In genomic region chr2:62706313-62706712, GRCm38 (mm10) we compare ENCODE assay signal across 28 mouse cellular contexts. TPM values are rescaled to one million over a fixed set of nuclear protein-coding genes. Genes with fewer than 3 reads are reported as not detected.
DNase-seq lines count a peak whose midpoint lies in the region; ATAC-seq and TF ChIP-seq lines count a peak whose summit lies in the region.
"Had no signal": no experiment of that assay in that cellular context is flagged by ENCODE, and none has a peak within 500 bp of the region (broad histone marks: within the 10 kb centered on the region; RNA-seq: fewer than 3 reads in every experiment).

No protein-coding gene starts in this region.

- H3K4me3 ChIP-seq in liver, adult 2 months (ENCODE audit: insufficient read depth, low read depth, low read length), result no peak overlapping the region
- no peak overlapping the region for H3K4me3 ChIP-seq in liver, embryonic 12.5 days
- H3K4me3 ChIP-seq: gastrocnemius, adult 2 months; heart, embryonic 10.5 days; heart, embryonic 13.5 days had no signal

- H3K27ac ChIP-seq in liver, adult 2 months (replicated peaks; ENCODE audit: insufficient read depth, low read depth, low read length), result no peak overlapping the region
- no peak overlapping the region for H3K27ac ChIP-seq in liver, embryonic 12.5 days
- H3K27ac ChIP-seq: gastrocnemius, adult 2 months; heart, embryonic 10.5 days; heart, embryonic 13.5 days; hindbrain, embryonic 14.5 days; hindbrain, postnatal 0 days had no signal

- no peaks in the 10 kb centered on the region for H3K27me3 ChIP-seq in liver, adult 2 months (ENCODE audit: control insufficient read depth, insufficient read depth, low read length)
- no peaks in the 10 kb centered on the region for H3K27me3 ChIP-seq in liver, embryonic 12.5 days (replicated peaks)
- H3K27me3 ChIP-seq: CH12.LX; heart, embryonic 13.5 days; Patski had no signal

- no peak overlapping the region for H3K4me2 ChIP-seq in liver, embryonic 12.5 days
- H3K4me2 ChIP-seq: heart, embryonic 13.5 days; hindbrain, embryonic 14.5 days had no signal

- no peaks in the 10 kb centered on the region for H3K9me3 ChIP-seq in liver, embryonic 12.5 days (replicated peaks)
- H3K9me3 ChIP-seq: G1E; heart, embryonic 10.5 days; heart, embryonic 13.5 days had no signal

- H3K79me2 ChIP-seq in liver, adult 2 months (ENCODE audit: control insufficient read depth, insufficient read depth, low read length), result no peaks in the 10 kb centered on the region

- no peak for TF ChIP-seq POLR2A in liver, adult 2 months (IDR thresholded peaks at IDR 0.05; ENCODE audit: extremely low read depth, insufficient read depth, low read length)

- DNase-seq in liver, adult 2 months (ENCODE audit: extremely low read depth, low read depth, low spot score), result peak; percentile 35
- DNase-seq in 416B (ENCODE audit: low read depth), result peak; percentile 31
- DNase-seq in thymus, postnatal 25 days, result no peak
- DNase-seq: adrenal gland, adult 2 months; adrenal gland, postnatal 14 days; B cell, adult 2 months; cerebellum, adult 11 months; cerebellum, adult 2 months; cerebellum, postnatal 10 days; cerebellum, postnatal 36 days; forebrain, postnatal 0 days; gastrocnemius, adult 2 months; gastrocnemius, postnatal 14 days; heart, adult 18-20 months; heart, postnatal 14 days; heart, postnatal 4 days had no signal

- 32% methylated on average over 3 of the region's 3 CpGs for WGBS in liver, adult 2 months
- 57% methylated on average over 3 of the region's 3 CpGs for WGBS in liver, embryonic 12.5 days (ENCODE audit: insufficient replicate concordance)

- TF ChIP-seq CTCF in liver, adult 2 months (IDR thresholded peaks at IDR 0.05; ENCODE audit: low read depth, low read length), result no peak

- H3K4me1 ChIP-seq in liver, adult 2 months (ENCODE audit: control insufficient read depth, insufficient read depth, low read length), result no peaks in the 10 kb centered on the region; the same call in 1 of the 2 replicates
- no peaks in the 10 kb centered on the region for H3K4me1 ChIP-seq in liver, embryonic 12.5 days
- H3K4me1 ChIP-seq: heart, embryonic 10.5 days; heart, embryonic 13.5 days had no signal

- no peak overlapping the region for H3K9ac ChIP-seq in liver, adult 2 months (ENCODE audit: low read depth, low read length)
- no peak overlapping the region for H3K9ac ChIP-seq in liver, embryonic 12.5 days
- H3K9ac ChIP-seq: forebrain, postnatal 0 days; heart, embryonic 13.5 days; hindbrain, embryonic 14.5 days had no signal

- H3K36me3 ChIP-seq in liver, adult 2 months (ENCODE audit: control insufficient read depth, insufficient read depth, low read length), result no peaks in the 10 kb centered on the region
- H3K36me3 ChIP-seq in liver, embryonic 12.5 days, result no peaks in the 10 kb centered on the region
- H3K36me3 ChIP-seq: G1E; heart, embryonic 10.5 days; heart, embryonic 13.5 days had no signal

- ATAC-seq in liver, embryonic 12.5 days, result no peak
- ATAC-seq in granulocyte monocyte progenitor cell, adult 5-6 weeks (replicated peaks; ENCODE audit: poor library complexity, severe bottlenecking), result peak; percentile 98
- no peak for ATAC-seq in erythroid progenitor cell, adult 5-6 weeks (replicated peaks; ENCODE audit: low FRiP score, poor library complexity, severe bottlenecking)
- ATAC-seq: forebrain, embryonic 14.5 days; forebrain, postnatal 0 days; hindbrain, postnatal 0 days; inflammation-experienced regulatory T-cells, adult 6 months; Patski had no signal

RNA-seq across cellular contexts. Expression of gene Gca, which starts 42.2 kb away (rescaled TPM):
- 3.0 and 4.9 TPM in 2 replicates for total RNA-seq in liver, adult 2 months (2014; rRNA removed)
- 4.0 TPM in 2 replicates for polyA plus RNA-seq in liver, adult 2 months (2012; rRNA removed)
- 1.8 and 2.0 TPM in 2 replicates for polyA plus RNA-seq in liver, embryonic 12.5 days (2016; fragmentation: Nextera tagmentation; extraction: Ambion mirVana)
- total RNA-seq in granulocyte monocyte progenitor cell, adult 5-6 weeks (2014; fragmentation: Nextera tagmentation), result 19.9 and 31.0 TPM in 2 replicates
- total RNA-seq in granulocyte monocyte progenitor cell, adult 5-6 weeks (2017), result 13.8 and 18.3 TPM in 2 replicates
- 14.7 and 19.8 TPM in 2 replicates for total RNA-seq in erythroid progenitor cell, adult 5-6 weeks (2015; ENCODE audit: low replicate concordance)
- 3.5 and 6.9 TPM in 2 replicates for total RNA-seq in erythroid progenitor cell, adult 5-6 weeks (2017; ENCODE audit: low replicate concordance)
